Mouse (Mus musculus) spleen, adult 2 months (tissue): ENCODE results near the gene Tsg101. TPM values are rescaled to one million over a fixed set of nuclear protein-coding genes. Genes with fewer than 3 reads are reported as not detected.
A peak's percentile ranks its signal among the peaks of the same experiment; 100 is the strongest.

Experiments used
- DNase-seq, 2 experiments: peaks; one replicate each; pipeline versions ENCODE4 v3.0.0 to v3.0.0-alpha.2; 2012 to 2021; ENCODE audit warnings: low spot score in 2 of 2, low read depth in 1 of 2
- H3K27ac ChIP-seq: fragments of 200-500 bp; 2 replicates; pipeline ENCODE4 v1.5.1; 2012; ENCODE audit warnings: low read length, inconsistent platforms; ENCODE audit not compliant: insufficient read depth
- H3K27me3 ChIP-seq: fragments of 200-500 bp; 2 replicates; pipeline ENCODE4 v1.6.1; 2012; ENCODE audit warnings: mild to moderate bottlenecking, moderate library complexity, low read length, inconsistent platforms; ENCODE audit not compliant: control insufficient read depth, insufficient read depth
- H3K36me3 ChIP-seq: fragments of 200-500 bp; 2 replicates; pipeline ENCODE4 v1.6.1; 2012; ENCODE audit warnings: mild to moderate bottlenecking, low read length, inconsistent platforms; ENCODE audit not compliant: control insufficient read depth, insufficient read depth
- H3K4me1 ChIP-seq: fragments of 200-500 bp; 2 replicates; pipeline ENCODE4 v1.6.1; 2011; ENCODE audit warnings: inconsistent platforms; ENCODE audit not compliant: control insufficient read depth, insufficient read depth, insufficient read length
- H3K4me3 ChIP-seq: fragments of 200-500 bp; 2 replicates; pipeline ENCODE4 v1.5.1; 2011; ENCODE audit warnings: mild to moderate bottlenecking, inconsistent platforms; ENCODE audit not compliant: insufficient read depth, insufficient read length; ENCODE audit errors: extremely low read depth
- CTCF ChIP-seq: fragments of 200-500 bp; IDR thresholded peaks from 2 replicates; pipeline ENCODE4 v1.5.1; 2011; ENCODE audit warnings: mild to moderate bottlenecking, inconsistent platforms; ENCODE audit not compliant: insufficient read depth, insufficient read length, insufficient replicate concordance; ENCODE audit errors: extremely low read depth
- POLR2A ChIP-seq: fragments of 200-500 bp; IDR thresholded peaks from 2 replicates; pipeline ENCODE4 v1.6.1; 2011; ENCODE audit warnings: low read depth, low read length, inconsistent platforms
- WGBS: fragments of 180-500 bp; shearing (Covaris S2); methylation state at CpG from one replicate; pipeline ENCODE4 v1.1.7; 2018; 5-methylcytosine and 5-hydroxymethylcytosine counted together
- polyA plus RNA-seq: library from polyadenylated mRNA; depleted of rRNA; stranded (reverse); fragments of >200 nt; gene quantifications from 2 replicates; pipeline ENCODE4 v1.2.3, GENCODE M21; 2012; rRNA removed

The Tsg101 gene
- polyA plus RNA-seq: 33.3 and 39.3 TPM in 2 replicates

DNA sequence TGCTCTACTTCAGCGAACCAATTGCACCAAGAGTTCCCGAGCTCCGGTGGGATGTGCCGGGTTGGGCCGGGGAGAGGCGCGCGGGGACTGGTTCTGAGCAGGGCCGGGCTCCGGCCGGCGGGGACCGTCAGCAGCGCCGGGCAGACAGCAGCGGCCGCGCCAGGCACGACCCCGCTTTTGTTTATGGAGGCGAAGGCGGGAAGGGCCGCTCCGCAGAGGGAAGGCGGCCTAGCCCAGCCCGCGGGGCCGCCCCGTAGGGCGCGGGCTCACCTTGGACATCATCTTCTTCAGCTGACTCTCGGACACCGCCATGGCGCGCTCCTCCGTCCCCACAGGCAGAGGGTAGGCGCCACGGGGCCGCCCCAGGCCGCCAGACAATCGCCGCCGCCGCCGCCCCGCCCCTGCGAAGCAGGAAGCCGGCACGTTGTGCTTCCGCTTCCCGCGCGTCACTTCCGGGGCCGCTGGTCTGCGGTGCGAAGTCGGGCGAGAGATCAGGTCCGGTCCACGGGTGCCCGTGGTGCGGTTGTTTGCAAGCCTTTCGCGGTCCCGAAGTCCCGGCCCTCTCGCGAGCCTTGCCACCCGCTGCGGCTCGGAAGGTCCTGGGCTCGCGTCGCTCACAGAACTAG is at the start of gene Tsg101:
Tsg101 (minus strand) TSS at position 419 of the 626 bp plus-strand sequence.
- no peaks in the 10 kb centered on the region for H3K27me3 ChIP-seq
- H3K27ac ChIP-seq: peak within 1 kb of the TSS; percentile 99
- WGBS: under 1% methylated on average over 67 of the region's 75 CpGs
- H3K4me1 ChIP-seq: peaks cover 4% of the 10 kb centered on the region; the same call in 1 of the 2 replicates
- no peaks in the 10 kb centered on the region for H3K36me3 ChIP-seq
- peak within 1 kb of the TSS; percentile 91 for H3K4me3 ChIP-seq
- TF ChIP-seq CTCF (no peak), POLR2A (peak; percentile 96)
- DNase-seq: peak; percentile 75 to 92

DNA sequence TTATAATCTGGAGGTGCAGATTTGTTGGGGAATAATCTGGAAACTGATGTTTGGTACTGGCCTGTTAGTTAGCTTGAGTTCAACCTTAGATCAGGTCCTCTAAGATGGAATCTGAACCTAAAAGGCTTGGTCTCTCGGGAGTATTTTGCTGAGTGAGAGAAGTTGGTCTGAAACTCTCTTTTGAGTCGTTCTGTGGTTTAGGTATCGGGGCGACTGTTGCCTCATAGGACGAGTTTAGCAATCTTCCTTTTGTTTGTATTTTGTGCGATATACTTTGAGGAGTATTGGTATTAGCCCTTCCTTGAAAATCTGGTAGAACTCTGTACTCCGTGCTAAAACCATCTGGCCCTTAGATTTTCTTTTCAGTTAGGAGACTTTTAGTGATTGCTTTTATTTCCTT is 44.3 kb upstream of the Tsg101 start:
- Histone ChIP-seq H3K27me3 (no peaks in the 10 kb centered on the region), H3K27ac (no peak overlapping the region), H3K4me1 (no peaks in the 10 kb centered on the region), H3K36me3 (no peaks in the 10 kb centered on the region), H3K4me3 (no peak overlapping the region)
- DNase-seq: no peak
- WGBS: 39% methylated on average over 7 of the region's 7 CpGs
- TF ChIP-seq POLR2A (no peak), CTCF (no peak)

DNA sequence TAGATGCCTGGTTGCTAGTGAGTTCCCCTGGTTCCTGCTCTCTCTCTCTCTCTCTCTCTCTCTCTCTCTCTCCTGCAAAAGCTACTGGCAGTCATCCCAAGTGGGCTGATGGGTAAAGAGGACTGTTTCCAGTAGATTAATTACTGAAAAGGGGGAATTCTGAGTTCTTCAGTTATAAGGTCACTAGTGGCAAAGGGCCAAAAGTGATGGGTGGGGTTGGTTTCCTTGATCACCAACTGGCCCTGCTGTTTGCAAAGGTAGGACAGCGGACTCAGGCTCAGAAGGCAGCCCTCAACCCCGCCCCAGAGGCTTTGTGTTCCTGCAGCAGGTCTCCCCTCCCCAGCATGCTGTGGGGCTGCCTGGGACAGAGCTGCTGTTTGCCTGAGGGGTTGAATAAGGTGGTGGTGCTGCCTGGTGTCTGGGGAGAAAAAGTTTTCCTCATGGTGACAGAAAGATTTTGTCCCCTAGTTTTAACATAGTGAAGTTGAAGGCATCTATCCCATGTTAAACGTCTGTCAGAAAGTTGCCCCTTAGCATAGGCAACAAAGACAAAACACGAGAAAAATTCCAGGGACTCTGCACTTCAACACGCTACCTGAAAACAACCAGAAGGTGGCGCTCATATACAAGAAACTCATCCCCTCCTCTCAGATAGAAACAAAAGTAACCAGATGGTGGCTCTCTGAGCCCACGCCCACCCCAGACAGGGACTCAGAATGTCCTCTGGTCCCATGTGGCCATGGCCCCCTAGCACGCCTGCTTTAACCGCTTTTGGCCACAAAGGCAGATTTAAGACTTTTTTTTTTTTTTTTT is 43.2 kb upstream of the Tsg101 start:
- no peak overlapping the region; the same call in 1 of the 2 replicates for H3K27ac ChIP-seq
- H3K36me3 ChIP-seq: no peaks in the 10 kb centered on the region
- 3% methylated on average over 9 of the region's 9 CpGs for WGBS
- H3K4me3 ChIP-seq: no peak overlapping the region
- no peaks in the 10 kb centered on the region for H3K4me1 ChIP-seq
- peak; percentile 51 to 60 for DNase-seq
- no peaks in the 10 kb centered on the region for H3K27me3 ChIP-seq
- TF ChIP-seq CTCF (peak; percentile 62; the same call in 1 of the 2 replicates), POLR2A (no peak)

DNA sequence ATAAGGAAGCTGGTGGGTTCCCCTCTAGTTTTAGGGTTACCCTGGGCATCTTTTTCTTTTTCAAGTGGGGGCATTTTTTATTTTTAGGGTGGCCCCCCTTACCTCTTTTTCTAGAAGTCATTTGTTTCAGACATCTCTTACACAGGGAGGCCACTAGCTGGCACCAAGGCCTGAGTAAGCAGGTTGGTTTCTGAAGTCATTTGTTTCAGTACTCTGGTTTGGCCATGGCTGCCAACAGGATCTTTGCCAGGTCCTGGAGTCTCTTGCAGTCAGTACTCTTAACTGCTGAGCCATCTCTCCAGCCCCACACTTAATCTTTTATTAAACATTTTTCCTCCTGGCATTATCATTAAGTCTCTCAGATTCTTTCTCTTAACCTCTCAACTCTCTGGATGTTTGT is 42.4 kb upstream of the Tsg101 start:
- Histone ChIP-seq H3K4me1 (no peaks in the 10 kb centered on the region; the same call in 1 of the 2 replicates), H3K4me3 (no peak overlapping the region), H3K27ac (no peak overlapping the region), H3K27me3 (no peaks in the 10 kb centered on the region), H3K36me3 (no peaks in the 10 kb centered on the region)
- TF ChIP-seq POLR2A: no peak
- no peak for TF ChIP-seq CTCF
- no peak for DNase-seq

DNA sequence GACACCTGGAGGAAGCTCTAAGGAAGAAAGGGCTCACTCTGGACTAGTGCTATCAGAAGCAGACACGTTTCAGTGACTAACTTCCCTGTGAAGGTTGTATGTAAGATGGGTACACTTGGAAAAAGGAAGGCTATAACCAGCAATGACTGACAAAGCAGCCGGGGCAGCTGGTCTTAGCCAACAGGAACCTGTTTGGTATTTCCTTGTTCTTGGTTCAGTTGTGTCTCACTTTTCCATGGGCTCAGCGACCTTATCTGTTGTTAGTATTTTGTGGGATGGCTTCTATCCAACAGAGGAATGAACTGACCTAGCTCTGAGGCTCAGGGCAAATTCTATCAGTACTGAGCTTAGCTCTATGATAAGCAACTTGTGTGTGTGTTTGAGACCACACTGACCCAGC is 41.2 kb upstream of the Tsg101 start:
- no peak for DNase-seq
- TF ChIP-seq POLR2A (no peak), CTCF (no peak)
- Histone ChIP-seq H3K27ac (no peak overlapping the region), H3K36me3 (no peaks in the 10 kb centered on the region), H3K27me3 (no peaks in the 10 kb centered on the region), H3K4me1 (no peaks in the 10 kb centered on the region; the same call in 1 of the 2 replicates), H3K4me3 (no peak overlapping the region)
- 56% methylated on average over 3 of the region's 3 CpGs for WGBS

DNA sequence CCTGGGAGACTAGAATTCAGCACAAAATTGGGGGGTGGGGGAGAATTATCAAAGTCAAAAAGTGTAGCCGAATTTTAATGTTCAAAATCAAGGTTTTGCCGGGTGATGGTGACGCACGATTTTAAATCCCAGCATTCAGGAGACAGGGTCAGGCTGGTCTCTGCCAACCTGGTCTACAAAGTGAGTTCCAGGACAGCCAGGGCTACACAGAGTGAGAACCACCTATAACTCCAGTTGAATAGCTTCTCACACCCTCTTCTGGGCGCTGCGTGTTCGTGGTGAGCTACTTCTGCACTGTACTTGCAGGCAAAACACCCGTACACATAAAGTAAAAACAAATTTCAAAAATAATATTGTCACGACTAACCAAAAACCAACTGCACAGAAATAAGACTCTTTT is 39.1 kb upstream of the Tsg101 start:
- peak overlapping the region; percentile 85; the same call in 1 of the 2 replicates for H3K4me3 ChIP-seq
- TF ChIP-seq POLR2A: no peak

More for the DNA sequence above, 39.1 kb upstream of the Tsg101 start:
- WGBS: 13% methylated on average over 9 of the region's 9 CpGs
- Histone ChIP-seq H3K4me1 (no peaks in the 10 kb centered on the region; the same call in 1 of the 2 replicates), H3K36me3 (no peaks in the 10 kb centered on the region), H3K27ac (no peak overlapping the region), H3K27me3 (no peaks in the 10 kb centered on the region)
- no peak for DNase-seq
